Mouse (Mus musculus) ovary, postnatal 36 days (tissue): ENCODE results near the gene Prrg2.

Source experiments
- DNase-seq: peaks from one replicate; pipeline ENCODE4 v3.0.0; 2022; ENCODE audit warnings: low spot score, mixed read lengths

The Prrg2 gene

DNA sequence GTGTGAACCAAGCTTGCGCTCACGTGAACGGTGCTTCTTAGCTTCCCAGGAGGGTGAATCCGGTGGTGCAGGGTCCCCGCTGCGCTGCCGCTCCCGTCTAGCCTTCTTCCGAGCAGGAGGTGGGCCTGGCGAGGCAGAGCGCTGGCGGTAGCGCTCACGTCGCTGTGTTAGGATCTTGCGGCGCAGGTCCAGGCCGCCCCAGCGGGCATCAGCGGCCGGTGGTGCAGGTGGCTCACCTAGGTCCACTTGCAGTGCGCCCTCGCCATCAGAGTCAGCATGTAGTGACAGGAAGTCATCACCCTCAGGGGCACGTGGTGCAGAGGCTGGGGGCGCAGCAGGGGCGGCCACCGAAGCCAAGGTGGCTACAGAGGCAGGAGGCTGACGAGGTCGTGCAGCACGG is 54.6 kb downstream of the Prrg2 start:
- no peak for DNase-seq

DNA sequence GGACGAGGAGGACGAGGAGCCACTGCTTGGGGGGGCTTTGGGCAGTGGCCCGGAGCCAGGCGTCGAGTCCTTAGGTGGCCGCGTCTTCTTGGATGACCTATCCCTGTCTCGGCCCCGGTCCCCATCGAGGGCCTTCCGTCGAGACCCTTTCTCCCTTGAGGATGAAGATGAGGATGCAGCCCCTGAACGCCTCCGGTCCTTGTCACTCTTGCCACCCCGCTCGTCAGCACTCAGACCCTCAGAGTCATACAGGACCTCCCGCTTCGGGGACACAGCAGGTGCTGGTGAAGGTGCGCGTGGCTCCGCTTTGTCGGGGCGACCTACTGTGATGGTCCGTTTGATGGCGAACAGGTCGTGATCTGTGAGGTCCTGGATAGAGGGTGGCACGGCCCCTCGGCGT is 55.3 kb downstream of the Prrg2 start:
- no peak for DNase-seq

GRCm38 (mm10) chr7:45006503-45006902 is 56.0 kb downstream of the Prrg2 start:
- no peak for DNase-seq

GRCm38 (mm10) chr7:45005321-45005992 is 57.0 kb downstream of the Prrg2 start:
- DNase-seq: no peak

GRCm38 (mm10) chr7:45004546-45004945 is 57.9 kb downstream of the Prrg2 start:
- DNase-seq: no peak
